Mouse (Mus musculus) thymus, adult 2 months (tissue): Measurements from ENCODE around the gene D130043K22Rik. TPM values are rescaled to one million over a fixed set of nuclear protein-coding genes. Genes with fewer than 3 reads are reported as not detected.

Experiments used
- DNase-seq: peaks from one replicate; pipeline ENCODE4 v3.0.0; 2021
- H3K27ac ChIP-seq: fragments of 200-500 bp; 2 replicates; pipeline ENCODE4 v1.5.1; 2012; ENCODE audit warnings: low read length, control low read depth; ENCODE audit not compliant: control insufficient read depth, insufficient read depth
- H3K27me3 ChIP-seq: fragments of 200-500 bp; 2 replicates; pipeline ENCODE4 v1.6.1; 2012; ENCODE audit warnings: mild to moderate bottlenecking, low read length, moderate library complexity, mixed read lengths; ENCODE audit not compliant: control insufficient read depth, insufficient read depth
- H3K36me3 ChIP-seq: fragments of 200-500 bp; 2 replicates; pipeline ENCODE4 v1.6.1; 2012; ENCODE audit warnings: mild to moderate bottlenecking, low read length, moderate library complexity; ENCODE audit not compliant: control insufficient read depth, insufficient read depth
- H3K4me1 ChIP-seq: fragments of 200-500 bp; replicated peaks from 2 replicates; pipeline ENCODE4 v1.6.1; 2012; ENCODE audit warnings: low read length; ENCODE audit not compliant: control insufficient read depth, insufficient read depth
- H3K4me3 ChIP-seq: fragments of 200-500 bp; 2 replicates; pipeline ENCODE4 v1.5.1; 2012; ENCODE audit warnings: mild to moderate bottlenecking, low read length, control low read depth, moderate library complexity; ENCODE audit not compliant: control insufficient read depth, insufficient read depth
- CTCF ChIP-seq: fragments of 200-500 bp; IDR thresholded peaks from 2 replicates; pipeline ENCODE4 v1.5.1; 2012; ENCODE audit warnings: mild to moderate bottlenecking, control low read depth, low read length, moderate library complexity, borderline replicate concordance; ENCODE audit not compliant: control insufficient read depth, poor library complexity, insufficient read depth; ENCODE audit errors: extremely low read depth
- POLR2A ChIP-seq: fragments of 200-500 bp; IDR thresholded peaks from 2 replicates; pipeline ENCODE4 v1.6.1; 2012; ENCODE audit warnings: mild to moderate bottlenecking, low read length, control low read depth, moderate library complexity; ENCODE audit not compliant: control insufficient read depth, poor library complexity, insufficient read depth; ENCODE audit errors: extremely low read depth
- WGBS: fragments of 180-500 bp; shearing (Covaris S2); methylation state at CpG from one replicate; pipeline ENCODE4 v1.1.7; 2018; 5-methylcytosine and 5-hydroxymethylcytosine counted together
- polyA plus RNA-seq: library from polyadenylated mRNA; depleted of rRNA; stranded (reverse); fragments of >200 nt; gene quantifications from 2 replicates; pipeline ENCODE4 v1.2.3, GENCODE M21; 2012

The D130043K22Rik gene
- polyA plus RNA-seq, 1 experiment = 0.12 TPM

DNA sequence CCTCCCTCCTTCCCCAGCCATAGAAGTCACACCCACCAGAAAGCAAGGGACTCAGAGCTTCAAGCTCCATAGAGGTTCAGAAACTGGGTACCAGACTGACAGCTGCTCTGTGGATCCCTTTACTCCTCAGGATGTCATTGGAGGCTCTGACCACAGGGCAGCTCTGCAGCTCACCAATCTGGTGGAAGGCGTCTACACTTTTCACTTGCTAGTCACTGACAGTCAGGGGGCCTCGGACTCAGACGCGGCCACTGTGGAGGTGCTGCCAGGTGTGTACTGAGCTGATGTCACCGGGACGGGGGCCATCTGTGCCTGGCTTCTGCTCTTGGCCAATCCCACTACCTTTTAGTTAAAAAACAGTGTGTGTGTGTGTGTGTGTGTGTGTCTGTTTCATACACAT lies 37.5 kb downstream of the D130043K22Rik start:
- 96% methylated on average over 6 of the region's 6 CpGs for WGBS
- Histone ChIP-seq H3K36me3 (no peaks in the 10 kb centered on the region), H3K27me3 (no peaks in the 10 kb centered on the region), H3K4me1 (no peaks in the 10 kb centered on the region), H3K27ac (no peak overlapping the region), H3K4me3 (no peak overlapping the region)
- peak; percentile 27 for DNase-seq
- TF ChIP-seq POLR2A (no peak), CTCF (no peak)

DNA sequence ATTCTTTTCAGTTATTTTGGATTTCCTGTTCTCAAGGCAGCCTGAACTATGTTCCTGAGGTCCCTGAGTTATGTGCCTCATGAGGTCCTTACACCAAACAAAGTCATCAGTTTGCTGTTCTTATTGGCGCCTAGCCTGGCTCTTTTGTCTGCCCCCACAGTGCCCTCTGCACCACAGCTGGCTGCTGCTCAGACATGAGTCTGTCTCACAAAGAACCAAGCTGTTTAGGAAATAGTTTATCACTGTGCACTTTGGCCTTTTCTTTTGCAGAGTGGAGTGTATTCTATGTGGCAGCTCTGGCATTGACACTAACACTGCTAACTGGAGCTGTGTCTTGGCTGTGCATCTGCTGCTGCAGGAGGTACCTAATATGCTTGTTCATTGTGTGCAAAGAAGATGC lies 44.6 kb downstream of the D130043K22Rik start:
- Histone ChIP-seq H3K27me3 (no peaks in the 10 kb centered on the region), H3K36me3 (no peaks in the 10 kb centered on the region), H3K4me3 (no peak overlapping the region), H3K27ac (no peak overlapping the region), H3K4me1 (no peaks in the 10 kb centered on the region)
- 94% methylated on average over 1 of the region's 1 CpGs for WGBS
- DNase-seq = no peak
- TF ChIP-seq CTCF (no peak), POLR2A (no peak)

DNA sequence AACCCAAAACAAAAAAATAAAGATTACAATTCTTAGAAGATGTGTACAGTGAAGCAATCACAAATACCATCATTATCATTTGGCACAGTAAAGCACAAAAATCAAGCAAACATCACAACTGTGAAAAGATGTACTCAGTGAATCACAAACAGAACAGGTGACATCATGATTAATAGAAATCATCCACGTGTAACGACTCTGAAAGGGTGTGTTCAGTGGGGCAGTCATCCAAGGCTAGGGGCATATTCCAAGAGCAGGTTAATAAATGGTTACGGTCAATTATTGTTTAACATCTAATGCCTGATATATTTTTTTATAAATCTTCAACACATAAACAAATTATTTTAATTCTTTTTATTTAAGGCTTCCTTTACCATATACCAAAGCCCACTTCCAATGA lies 47.6 kb downstream of the D130043K22Rik start:
- Histone ChIP-seq H3K4me1 (no peaks in the 10 kb centered on the region), H3K36me3 (no peaks in the 10 kb centered on the region), H3K4me3 (no peak overlapping the region), H3K27me3 (no peaks in the 10 kb centered on the region), H3K27ac (no peak overlapping the region)
- DNase-seq = no peak
- 93% methylated on average over 3 of the region's 3 CpGs for WGBS
- no peak for TF ChIP-seq CTCF
- TF ChIP-seq POLR2A = no peak

DNA sequence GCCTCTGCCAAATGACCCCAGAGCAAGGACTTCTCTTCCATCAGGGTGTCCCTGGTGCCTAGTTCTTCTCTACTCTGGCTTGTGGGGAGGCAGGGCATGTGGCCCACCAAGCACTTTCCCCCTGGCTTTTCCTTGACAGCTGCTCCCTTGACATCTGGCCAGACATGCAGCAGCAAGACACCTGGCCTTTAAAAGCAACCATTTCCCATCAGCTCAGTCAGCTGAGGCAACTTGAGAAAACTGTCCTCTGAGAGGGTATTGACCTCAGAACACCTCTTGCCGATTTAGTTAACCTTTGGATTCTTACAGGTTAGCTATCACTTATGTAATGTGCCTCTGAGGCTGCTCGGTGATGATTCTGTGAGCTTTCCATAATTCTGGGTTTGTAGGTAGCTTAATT lies 48.9 kb downstream of the D130043K22Rik start:
- no peaks in the 10 kb centered on the region for H3K27me3 ChIP-seq
- WGBS = 92% methylated on average over 2 of the region's 2 CpGs
- H3K36me3 ChIP-seq = no peaks in the 10 kb centered on the region
- H3K4me1 ChIP-seq = no peaks in the 10 kb centered on the region
- TF ChIP-seq CTCF (no peak), POLR2A (no peak)
- no peak for DNase-seq
- H3K27ac ChIP-seq = no peak overlapping the region
- H3K4me3 ChIP-seq = no peak overlapping the region

DNA sequence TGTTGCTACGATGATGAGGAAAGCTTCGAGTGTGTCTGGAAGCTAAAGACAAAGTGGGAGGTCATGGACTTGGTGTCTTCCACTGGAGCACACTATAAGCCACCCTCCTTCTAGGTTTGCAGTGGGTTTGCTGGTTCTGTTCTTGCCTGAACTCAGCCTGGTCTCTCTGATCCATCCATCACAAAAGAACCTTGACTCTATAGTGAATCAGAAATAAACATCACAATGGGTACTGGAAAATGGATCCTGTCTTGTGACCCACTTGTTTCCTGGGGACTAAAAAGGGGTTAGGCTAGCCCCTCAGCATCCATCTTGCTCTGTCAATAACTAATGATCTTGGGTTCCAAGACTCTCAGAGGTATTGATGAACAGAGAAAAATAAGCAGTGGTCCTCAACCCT lies 57.0 kb downstream of the D130043K22Rik start:
- TF ChIP-seq CTCF (no peak), POLR2A (no peak)

DNA sequence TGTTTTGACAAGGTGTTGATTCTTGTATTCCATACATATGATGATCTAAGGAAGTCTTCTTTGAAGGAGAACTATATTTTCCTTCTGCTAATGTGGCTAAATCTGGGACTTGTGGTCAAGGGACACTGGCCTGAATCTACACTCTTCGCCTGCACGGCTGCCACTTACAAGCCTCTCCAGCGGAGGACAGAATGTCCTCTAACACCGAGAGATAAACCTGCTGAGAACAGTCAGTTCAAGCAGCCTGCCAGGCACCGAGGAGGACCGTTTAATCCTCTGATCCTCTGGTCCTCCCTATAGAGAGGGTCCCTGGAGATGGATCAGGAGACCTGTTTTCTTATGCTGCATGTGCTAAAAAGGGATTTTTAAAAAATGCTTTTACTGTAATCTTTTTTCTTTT lies 58.5 kb downstream of the D130043K22Rik start:
- no peaks in the 10 kb centered on the region for H3K27me3 ChIP-seq
- H3K27ac ChIP-seq = no peak overlapping the region
- no peaks in the 10 kb centered on the region for H3K36me3 ChIP-seq
- H3K4me3 ChIP-seq = no peak overlapping the region
- TF ChIP-seq CTCF (no peak), POLR2A (no peak)
- H3K4me1 ChIP-seq = no peaks in the 10 kb centered on the region
- DNase-seq = no peak
- WGBS = 93% methylated on average over 6 of the region's 6 CpGs

More for the DNA sequence above, 57.0 kb downstream of the D130043K22Rik start:
- H3K36me3 ChIP-seq = no peaks in the 10 kb centered on the region
- H3K27ac ChIP-seq = no peak overlapping the region
- H3K27me3 ChIP-seq = no peaks in the 10 kb centered on the region
- no peaks in the 10 kb centered on the region for H3K4me1 ChIP-seq
- DNase-seq = no peak
- H3K4me3 ChIP-seq = no peak overlapping the region
- 99% methylated on average over 2 of the region's 2 CpGs for WGBS

DNA sequence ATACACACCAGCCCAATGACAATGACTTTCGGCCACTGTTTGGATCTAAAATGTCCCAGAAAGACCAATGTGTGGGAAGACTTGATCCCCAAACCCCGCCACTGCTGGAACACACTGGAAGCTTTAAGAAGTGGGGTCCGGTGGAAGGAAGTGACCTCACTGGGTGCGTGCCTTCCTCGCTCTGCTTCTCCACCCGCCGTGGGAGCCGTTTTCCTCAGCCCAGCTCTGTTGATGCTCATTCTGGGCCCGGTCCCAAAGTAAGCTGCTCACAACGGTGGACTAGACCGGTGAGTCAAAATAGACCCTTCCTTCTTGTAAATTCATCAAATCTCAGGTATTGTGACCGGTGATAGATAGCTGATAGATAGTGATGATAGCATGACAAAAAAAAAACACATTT lies 60.5 kb downstream of the D130043K22Rik start:
- no peak overlapping the region for H3K27ac ChIP-seq
- no peak overlapping the region for H3K4me3 ChIP-seq
- H3K36me3 ChIP-seq = no peaks in the 10 kb centered on the region
- no peaks in the 10 kb centered on the region for H3K27me3 ChIP-seq
- H3K4me1 ChIP-seq = no peaks in the 10 kb centered on the region
- no peak for DNase-seq
- 93% methylated on average over 12 of the region's 12 CpGs for WGBS
- TF ChIP-seq POLR2A = no peak
- TF ChIP-seq CTCF = no peak
